Mouse (Mus musculus) Patski (cell line): Measurements from ENCODE around the gene Vta1. TPM values are rescaled to one million over a fixed set of nuclear protein-coding genes. Genes with fewer than 3 reads are reported as not detected.

ENCODE experiments used
- ATAC-seq: fragments of 100-300 bp; one replicate; pipeline ENCODE4 v1.8.0; 2021
- CTCF ChIA-PET: fragments of 350-600 bp; sonication (Branson Sonifier 250); formaldehyde crosslinking; loops from one replicate; lab custom pipeline; 2022; ENCODE audit warnings: inconsistent platforms; lab: Charles Lee
- POLR2A ChIA-PET: fragments of 350-600 bp; sonication (Branson Sonifier 250); formaldehyde crosslinking; loops from one replicate; lab custom pipeline; 2022; ENCODE audit warnings: antibody characterized with exemption, inconsistent platforms; lab: Charles Lee
- DNase-seq: peaks from one replicate; pipeline ENCODE4 v3.0.0-alpha.2; 2011; ENCODE audit warnings: low read depth, low spot score
- H3K27me3 ChIP-seq: fragments of 371-371 bp; one replicate; pipeline ENCODE4 v1.5.1; 2021
- CTCF ChIP-seq: fragments of 100-300 bp; IDR thresholded peaks from one replicate; pipeline ENCODE4 v1.5.1; 2021
- in situ Hi-C: fragments of 300-500 bp; cut with MboI; formaldehyde crosslinking; loops from 3 replicates; pipeline ENCODE4 v1.11.1; 2018; ENCODE audit warnings: low pct_unique_long_range_greater_than_20kb, mixed read lengths
- polyA plus RNA-seq: library from polyadenylated mRNA; unstranded; gene quantifications from one replicate; pipeline ENCODE4 v1.2.3, GENCODE M21; 2021

Gene Vta1
- polyA plus RNA-seq, 1 experiment from 2014 or later: 80.2 TPM

- TF ChIP-seq CTCF: no peak
- ChIA-PET POLR2A (no interaction called here), CTCF (interaction anchor here (1.1 to 3.0 kb wide), 6 partner anchors 9 to 262 kb away, joined by 3 to 14 read pairs (median 4); no protein-coding TSS in a partner anchor)
- ATAC-seq (no peak), DNase-seq (no peak)
- in situ Hi-C loops: no loop called here
- H3K27me3 ChIP-seq: no peaks in the 10 kb centered on the region
Measured at GRCm38 (mm10) chr10:14666147-14666546, 39.2 kb downstream of the Vta1 start.

- POLR2A ChIA-PET: interaction anchor here (0.6 kb wide), 1 partner anchor 80 kb away, joined by 4 read pairs; no protein-coding TSS in a partner anchor
- ATAC-seq: no peak
- H3K27me3 ChIP-seq: no peaks in the 10 kb centered on the region
- CTCF ChIA-PET: interaction anchor here (1.1 kb wide), 1 partner anchor 110 kb away, joined by 3 read pairs; no protein-coding TSS in a partner anchor
- DNase-seq: no peak
- in situ Hi-C loops: no loop called here
- TF ChIP-seq CTCF: no peak
Measured at GRCm38 (mm10) chr10:14660875-14661274, 44.5 kb downstream of the Vta1 start.

DNA sequence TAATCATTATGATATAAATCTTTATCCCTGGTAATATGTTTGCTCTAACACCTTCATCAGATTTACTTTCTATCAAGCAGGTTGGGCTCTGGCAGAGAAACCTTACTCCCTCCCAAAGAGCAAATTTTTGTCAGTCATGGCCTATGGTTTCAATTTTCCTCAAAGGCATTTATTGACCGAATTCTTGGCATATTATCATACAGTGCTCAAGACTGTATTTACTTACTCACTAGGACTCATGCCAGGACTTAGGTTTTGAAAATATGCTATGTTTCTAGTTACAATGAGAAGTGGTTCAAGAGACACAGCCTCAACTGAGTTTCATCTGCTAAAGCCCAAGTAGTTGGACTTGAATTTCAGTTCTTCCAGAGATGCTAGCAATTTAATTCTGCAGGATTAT is 65.7 kb downstream of the Vta1 start:
- no peak for DNase-seq
- no peak for ATAC-seq
- no peak for TF ChIP-seq CTCF

DNA sequence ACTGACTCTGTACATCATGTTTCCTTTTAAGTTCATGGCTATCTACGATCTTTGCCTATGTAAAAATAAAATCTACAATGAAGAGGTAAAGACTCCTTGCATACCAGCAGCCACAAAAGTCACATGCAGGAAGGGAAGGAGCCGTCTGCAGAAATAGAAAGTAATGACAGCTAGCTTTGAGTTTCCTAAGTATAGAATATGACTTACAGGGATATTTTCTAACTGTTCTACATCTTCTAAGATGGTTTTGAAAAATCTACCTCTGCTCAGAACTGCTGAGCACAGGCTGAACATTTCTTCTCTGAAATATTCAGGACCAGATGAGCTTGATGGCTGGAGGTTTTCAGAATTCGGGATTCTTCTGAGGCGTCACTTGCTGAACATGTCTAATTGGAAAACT is 66.3 kb downstream of the Vta1 start:
- H3K27me3 ChIP-seq: no peaks in the 10 kb centered on the region
- ATAC-seq (no peak), DNase-seq (no peak)
- in situ Hi-C loops: no loop called here
- ChIA-PET CTCF (no interaction called here), POLR2A (no interaction called here)
- no peak for TF ChIP-seq CTCF

More for the DNA sequence above, 65.7 kb downstream of the Vta1 start:
- CTCF ChIA-PET: no interaction called here
- in situ Hi-C loops: no loop called here
- H3K27me3 ChIP-seq: no peaks in the 10 kb centered on the region
- POLR2A ChIA-PET: no interaction called here

GRCm38 (mm10) chr10:14625706-14626105 is 79.7 kb downstream of the Vta1 start:
- no peak for DNase-seq
- peaks cover 4% of the 10 kb centered on the region for H3K27me3 ChIP-seq
- no peak for TF ChIP-seq CTCF
- in situ Hi-C loops: no loop called here
- ChIA-PET CTCF (no interaction called here), POLR2A (no interaction called here)
- no peak for ATAC-seq

DNA sequence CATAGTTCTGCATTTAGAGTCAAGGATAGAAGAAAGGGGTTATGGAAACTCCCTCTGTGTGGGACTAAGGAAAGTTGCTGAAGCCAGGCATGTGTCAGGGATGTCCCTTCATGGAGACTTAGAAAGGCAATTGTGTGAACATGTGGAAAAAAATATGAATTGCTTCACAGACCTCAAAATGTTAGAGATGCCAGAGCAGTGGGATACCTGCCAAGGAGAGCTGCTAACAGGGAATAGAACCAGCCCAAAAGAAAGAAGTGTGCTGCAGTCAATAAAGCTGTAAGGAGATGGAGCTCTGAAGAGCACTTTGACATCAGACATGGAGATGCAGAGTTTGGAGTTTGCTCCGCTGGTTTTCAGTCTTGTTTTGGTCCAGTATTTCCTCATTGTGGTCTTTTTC is 86.2 kb downstream of the Vta1 start:
- CTCF ChIA-PET: no interaction called here
- no peak for TF ChIP-seq CTCF
- ATAC-seq (no peak), DNase-seq (no peak)
- no peaks in the 10 kb centered on the region for H3K27me3 ChIP-seq
- POLR2A ChIA-PET: no interaction called here
- in situ Hi-C loops: no loop called here

GRCm38 (mm10) chr10:14618301-14618700 is 87.1 kb downstream of the Vta1 start:
- ChIA-PET CTCF (no interaction called here), POLR2A (interaction anchor here (0.7 kb wide), 1 partner anchor 11 kb away, joined by 3 read pairs; no protein-coding TSS in a partner anchor)
- in situ Hi-C loops: no loop called here
- DNase-seq: no peak
- H3K27me3 ChIP-seq: no peaks in the 10 kb centered on the region
- no peak for TF ChIP-seq CTCF
- no peak for ATAC-seq

DNA sequence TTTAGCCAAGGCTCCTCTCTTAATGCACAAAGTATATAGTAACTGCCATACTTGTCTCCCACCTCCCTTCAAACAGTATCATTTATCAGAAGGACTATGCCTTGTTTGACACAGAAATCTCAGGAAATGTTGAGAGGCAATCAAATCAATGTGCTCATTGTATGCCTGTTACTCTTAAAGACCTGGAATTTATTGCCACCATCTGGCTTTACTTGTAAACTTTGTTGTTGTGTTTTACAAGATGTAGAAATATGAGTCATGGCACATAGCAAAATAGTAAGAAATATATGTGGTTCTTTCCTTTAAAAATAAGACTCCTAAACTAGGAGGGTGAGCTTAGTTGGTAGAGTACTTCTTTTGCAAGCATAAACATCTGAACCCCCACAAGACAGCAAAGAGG is 89.9 kb downstream of the Vta1 start:
- H3K27me3 ChIP-seq: no peaks in the 10 kb centered on the region
- POLR2A ChIA-PET: no interaction called here
- TF ChIP-seq CTCF: no peak
- in situ Hi-C loops: no loop called here
- DNase-seq: no peak
- CTCF ChIA-PET: no interaction called here
- no peak for ATAC-seq

DNA sequence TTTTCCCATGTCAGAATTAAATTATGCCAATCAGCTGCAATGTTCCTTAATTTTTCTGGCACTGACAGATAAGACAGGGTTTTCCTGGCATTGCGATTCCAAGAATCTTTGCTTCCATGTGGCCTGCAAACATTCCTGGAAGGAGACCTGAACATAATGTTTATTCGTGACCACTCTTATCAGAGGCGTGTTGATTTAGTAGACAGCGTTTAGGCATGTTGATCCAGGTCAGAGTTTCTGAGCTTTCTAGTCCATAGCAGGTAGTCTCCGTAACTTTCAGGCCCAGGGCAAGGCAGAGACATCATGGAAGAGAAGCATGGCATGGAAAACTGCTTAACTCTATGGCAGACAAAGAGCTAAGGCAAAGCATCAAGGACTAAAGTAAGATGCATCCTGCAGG is 97.8 kb downstream of the Vta1 start:
- POLR2A ChIA-PET: interaction anchor here (0.5 to 0.7 kb wide), 2 partner anchors 9 to 11 kb away, joined by 3 read pairs; no protein-coding TSS in a partner anchor
- DNase-seq (no peak), ATAC-seq (no peak)
- no peaks in the 10 kb centered on the region for H3K27me3 ChIP-seq
- in situ Hi-C loops: no loop called here
- TF ChIP-seq CTCF: no peak
- CTCF ChIA-PET: no interaction called here

Other genes starting within 250 kb of the Vta1 start
- 43.0 TPM for gene Adgrg6, start 159.9 kb downstream of the Vta1 start, polyA plus RNA-seq
- gene Nmbr, start within 50 bp of the Vta1 start, polyA plus RNA-seq: 0.15 TPM
- 0.05 TPM for gene Gje1, start 12.7 kb upstream of the Vta1 start, polyA plus RNA-seq